Mouse (Mus musculus): ENCODE measurements around the gene Palm2.

- TF ChIP-seq CTCF (conservative IDR thresholded peaks at IDR 0.05; ENCODE audit: low read length) (no peak), POU5F1 (IDR thresholded peaks at IDR 0.05; ENCODE audit: borderline replicate concordance, low read length) (no peak), NANOG (IDR thresholded peaks at IDR 0.05; ENCODE audit: borderline replicate concordance, low read length) (no peak)
Observed at GRCm38 (mm10) chr4:57697918-57698611, 264.0 kb downstream of the Palm2 start.

Data from E14TG2a.4 (cell line).